Mouse (Mus musculus): ENCODE results near the gene Ldb3.

DNA sequence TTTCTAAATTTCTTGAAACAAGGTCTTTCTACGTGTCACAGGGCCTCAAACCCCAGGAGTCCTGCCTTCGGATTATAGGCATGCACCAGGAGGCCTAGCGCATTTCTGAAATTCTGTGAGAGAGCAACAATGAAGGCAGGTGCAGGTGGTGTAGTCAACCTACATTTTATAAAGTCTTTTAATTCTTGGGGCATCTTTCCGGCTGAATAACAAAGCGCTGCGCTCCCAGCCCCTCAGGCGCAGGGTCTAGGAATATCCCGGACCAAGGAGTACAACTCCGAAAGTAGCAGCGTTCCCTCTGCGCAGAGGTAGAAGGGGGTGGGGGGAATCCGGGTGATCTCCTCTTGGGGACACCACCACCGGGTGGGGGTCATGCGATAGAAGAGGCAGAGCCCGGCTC is 26.1 kb upstream of the Ldb3 start:
- TF ChIP-seq CTCF (IDR thresholded peaks at IDR 0.05; ENCODE audit: borderline replicate concordance, insufficient read depth, low read length) (no peak), POLR2A (IDR thresholded peaks at IDR 0.05; ENCODE audit: low read depth, low read length) (no peak)

All from embryonic fibroblast, embryonic 13.5 days (primary cell).